Mouse (Mus musculus) MEL (cell line): ENCODE data around the gene Prkar1b.

Source experiments
- CHD2 ChIP-seq: IDR thresholded peaks from 2 replicates; pipeline ENCODE4 v1.6.1; 2011; ENCODE audit warnings: low read length, improper control_type of control experiment
- CTCF ChIP-seq, 3 experiments: IDR thresholded peaks in 2 of 3; conservative IDR thresholded peaks in 1 of 3; 2 replicates each; pipeline ENCODE4 v1.5.1; 2011 to 2012; ENCODE audit warnings: low read length in 3 of 3, low read depth in 2 of 3, mild to moderate bottlenecking in 2 of 3, improper control_type of control experiment in 1 of 3, inconsistent platforms in 1 of 3, mixed read lengths in 1 of 3, moderate library complexity in 1 of 3; ENCODE audit not compliant: control insufficient read depth in 1 of 3, insufficient read depth in 1 of 3, poor library complexity in 1 of 3, severe bottlenecking in 1 of 3
- ELF1 ChIP-seq: IDR thresholded peaks from 2 replicates; pipeline ENCODE4 v1.6.1; 2014; ENCODE audit warnings: low read depth, mild to moderate bottlenecking, inconsistent platforms, low read length, improper control_type of control experiment, moderate library complexity
- GABPA ChIP-seq: IDR thresholded peaks from 2 replicates; pipeline ENCODE4 v1.6.1; 2012; ENCODE audit warnings: low read depth, mild to moderate bottlenecking, inconsistent platforms, low read length, improper control_type of control experiment, moderate library complexity
- HCFC1 ChIP-seq: IDR thresholded peaks from 2 replicates; pipeline ENCODE4 v1.6.1; 2012; ENCODE audit warnings: low read depth, mild to moderate bottlenecking, inconsistent platforms, low read length, improper control_type of control experiment, moderate library complexity
- KAT2A ChIP-seq: conservative IDR thresholded peaks from 2 replicates; pipeline ENCODE4 v1.6.1; 2012; ENCODE audit warnings: low read depth, low read length, improper control_type of control experiment, inconsistent platforms
- MAFK ChIP-seq: IDR thresholded peaks from 2 replicates; pipeline ENCODE4 v1.6.1; 2011; ENCODE audit warnings: low read depth, mild to moderate bottlenecking, low read length, improper control_type of control experiment, borderline replicate concordance
- MAZ ChIP-seq: IDR thresholded peaks from 2 replicates; pipeline ENCODE4 v1.6.1; 2012; ENCODE audit warnings: low read depth, mild to moderate bottlenecking, inconsistent platforms, low read length, improper control_type of control experiment
- MEF2A ChIP-seq: IDR thresholded peaks from 2 replicates; pipeline ENCODE4 v1.6.1; 2014; ENCODE audit warnings: low read depth, mild to moderate bottlenecking, inconsistent platforms, low read length, improper control_type of control experiment; ENCODE audit not compliant: poor library complexity, insufficient replicate concordance, severe bottlenecking; ENCODE audit errors: extremely low read depth
- TBP ChIP-seq: IDR thresholded peaks from 2 replicates; pipeline ENCODE4 v1.8.0; 2011; ENCODE audit warnings: low read depth, low read length, improper control_type of control experiment

DNA sequence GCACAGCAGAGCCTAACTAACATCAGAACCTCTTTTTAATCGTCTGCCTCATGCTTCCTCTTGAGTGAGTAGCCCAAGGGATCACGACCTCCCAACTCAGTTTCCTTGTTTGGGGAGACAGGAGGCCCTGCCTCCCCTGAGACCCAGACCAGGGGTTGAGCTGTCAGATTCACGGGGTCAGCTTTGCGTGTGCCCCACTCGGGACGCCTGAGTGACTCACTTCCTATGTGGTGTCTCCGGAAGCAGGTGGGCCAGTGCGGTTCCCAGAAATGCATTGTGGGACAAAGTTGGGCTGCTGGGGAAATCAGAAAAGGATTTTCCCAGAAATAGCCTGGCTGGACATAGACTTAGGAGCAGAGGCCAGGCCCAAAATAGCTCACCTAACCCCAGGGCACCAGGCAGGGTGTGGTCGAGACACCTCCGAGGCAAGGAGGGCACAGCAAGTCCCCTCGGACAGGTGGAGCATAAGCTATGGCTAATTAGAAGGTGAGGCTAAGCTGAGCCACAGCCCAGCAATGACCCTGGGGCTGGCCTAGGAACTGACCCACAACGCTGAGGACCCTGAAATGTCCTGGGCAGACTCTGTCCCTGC, 89.2 kb downstream of the Prkar1b start:
- TF ChIP-seq CTCF (IDR thresholded peaks at IDR 0.05 in 2 of 3, conservative IDR thresholded peaks at IDR 0.05 in 1 of 3; ENCODE audit: control insufficient read depth in 1 of 3, insufficient read depth in 1 of 3, low read depth in 2 of 3, low read length in 3 of 3, poor library complexity in 1 of 3, severe bottlenecking in 1 of 3) (no peak), HCFC1 (no peak), GABPA (no peak), ELF1 (no peak), MEF2A (no peak), MAFK (no peak), CHD2 (no peak), TBP (no peak), MAZ (no peak), KAT2A (no peak)
